Mouse (Mus musculus): ENCODE measurements at regions not wholly inside any gene's neighbourhood (a gene's known extent, or its start where the extent isn't known, plus 50 kb on each side); places are given as distances from the start of the nearest gene placed in this dataset.

GRCm38 (mm10) chr1:154309650-154310049, 108.7 kb downstream of the Zfp648 start:
- TF ChIP-seq CTCF (IDR thresholded peaks at IDR 0.05; ENCODE audit: low read depth, low read length) (no peak), POLR2A (IDR thresholded peaks at IDR 0.05; ENCODE audit: extremely low read depth, insufficient read depth, low read length) (no peak)
